Mouse (Mus musculus): ENCODE measurements at regions not wholly inside any gene's neighbourhood (a gene's known extent, or its start where the extent isn't known, plus 50 kb on each side); places are given as distances from the start of the nearest gene placed in this dataset.

DNA sequence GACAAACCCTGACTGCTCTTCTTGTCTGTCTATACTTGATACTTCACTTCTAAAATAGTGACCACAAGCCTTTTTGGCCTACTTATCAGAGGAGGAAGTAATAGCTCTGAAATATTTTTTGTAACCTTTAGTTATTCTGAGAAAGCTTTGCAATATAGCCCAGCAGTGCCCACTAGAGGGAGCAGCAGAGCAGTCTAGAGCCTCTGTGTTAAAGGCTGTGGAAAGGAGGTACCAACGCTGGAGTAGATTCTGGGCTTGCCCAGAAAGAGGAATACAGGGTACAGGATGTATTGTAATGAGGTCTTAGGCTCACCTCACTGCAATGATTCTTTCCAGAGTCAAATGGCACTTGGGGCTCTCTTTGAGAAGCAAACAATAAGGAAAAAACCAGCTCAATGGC is 151.1 kb downstream of the Dmrta2 start:
- peak; percentile 29 for DNase-seq (ENCODE audit: low read depth, low spot score)
- no peaks in the 10 kb centered on the region for H3K36me3 ChIP-seq (ENCODE audit: control insufficient read depth, insufficient read depth, low read length, poor library complexity, severe bottlenecking)
- no peaks in the 10 kb centered on the region for H3K4me1 ChIP-seq (ENCODE audit: control insufficient read depth in 2 of 2, insufficient read depth in 2 of 2, low read length in 2 of 2, poor library complexity in 1 of 2)
- no peak overlapping the region for H3K4me3 ChIP-seq (ENCODE audit: insufficient read depth in 1 of 2, low read depth in 1 of 2, low read length in 2 of 2, poor library complexity in 1 of 2, severe bottlenecking in 1 of 2)
- H3K9me3 ChIP-seq (ENCODE audit: control insufficient read depth, insufficient read depth, low read depth, low read length), result no peaks in the 10 kb centered on the region
- no peak overlapping the region for H3K27ac ChIP-seq (ENCODE audit: insufficient read depth, low read depth, low read length, poor library complexity, severe bottlenecking)
- H3K9ac ChIP-seq (ENCODE audit: insufficient read depth, low read depth, low read length, poor library complexity, severe bottlenecking), result no peak overlapping the region
- in situ Hi-C loops (cut with MboI; ENCODE audit: low sequenced_read_pairs in 2 of 2, unreplicated experiment in 2 of 2), result no loop called here
- TF ChIP-seq CHD2 (IDR thresholded peaks at IDR 0.05; ENCODE audit: low read depth, low read length) (no peak), HCFC1 (IDR thresholded peaks at IDR 0.05; ENCODE audit: borderline replicate concordance, insufficient read depth, low read length) (no peak), ZC3H11A (IDR thresholded peaks at IDR 0.05; ENCODE audit: borderline replicate concordance, low read depth, low read length) (peak; percentile 36; the same call in 1 of the 2 replicates), MAFK (IDR thresholded peaks at IDR 0.05; ENCODE audit: insufficient read depth, low read depth, low read length) (no peak), ZNF384 (IDR thresholded peaks at IDR 0.05; ENCODE audit: low read depth, low read length) (no peak)

DNA sequence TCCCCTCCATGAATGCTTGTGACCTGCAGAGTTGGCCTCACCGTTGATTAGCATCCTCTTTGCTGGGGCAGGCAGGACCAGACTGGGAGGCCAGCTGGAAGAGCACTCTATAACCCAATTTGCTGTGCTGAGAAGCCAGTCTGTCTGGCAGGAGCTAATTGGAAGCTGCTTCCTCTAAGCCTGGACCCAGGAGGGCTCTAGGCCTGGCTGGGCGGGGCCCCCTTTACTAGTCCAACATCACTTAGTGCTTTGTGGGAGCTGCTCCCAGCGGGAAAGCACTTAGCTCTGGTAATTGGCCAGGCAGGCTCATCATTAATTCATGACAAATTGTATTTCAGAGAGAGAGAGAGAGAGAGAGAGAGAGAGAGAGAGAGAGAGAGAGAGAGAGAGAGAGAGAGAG is 151.7 kb downstream of the Dmrta2 start:
- in situ Hi-C loops (cut with MboI; ENCODE audit: low sequenced_read_pairs in 2 of 2, unreplicated experiment in 2 of 2), result no loop called here
- Histone ChIP-seq H3K36me3 (ENCODE audit: control insufficient read depth, insufficient read depth, low read length, poor library complexity, severe bottlenecking) (no peaks in the 10 kb centered on the region), H3K9me3 (ENCODE audit: control insufficient read depth, insufficient read depth, low read depth, low read length) (no peaks in the 10 kb centered on the region), H3K4me3 (ENCODE audit: insufficient read depth in 1 of 2, low read depth in 1 of 2, low read length in 2 of 2, poor library complexity in 1 of 2, severe bottlenecking in 1 of 2) (no peak overlapping the region), H3K9ac (ENCODE audit: insufficient read depth, low read depth, low read length, poor library complexity, severe bottlenecking) (no peak overlapping the region), H3K4me1 (ENCODE audit: control insufficient read depth in 2 of 2, insufficient read depth in 2 of 2, low read length in 2 of 2, poor library complexity in 1 of 2) (no peaks in the 10 kb centered on the region), H3K27ac (ENCODE audit: insufficient read depth, low read depth, low read length, poor library complexity, severe bottlenecking) (no peak overlapping the region)
- DNase-seq (ENCODE audit: low read depth, low spot score), result no peak
- TF ChIP-seq ZNF384 (IDR thresholded peaks at IDR 0.05; ENCODE audit: low read depth, low read length), result no peak
- no peak for TF ChIP-seq ZC3H11A (IDR thresholded peaks at IDR 0.05; ENCODE audit: borderline replicate concordance, low read depth, low read length)
- TF ChIP-seq HCFC1 (IDR thresholded peaks at IDR 0.05; ENCODE audit: borderline replicate concordance, insufficient read depth, low read length), result no peak
- TF ChIP-seq CHD2 (IDR thresholded peaks at IDR 0.05; ENCODE audit: low read depth, low read length), result no peak
- TF ChIP-seq MAFK (IDR thresholded peaks at IDR 0.05; ENCODE audit: insufficient read depth, low read depth, low read length), result no peak

DNA sequence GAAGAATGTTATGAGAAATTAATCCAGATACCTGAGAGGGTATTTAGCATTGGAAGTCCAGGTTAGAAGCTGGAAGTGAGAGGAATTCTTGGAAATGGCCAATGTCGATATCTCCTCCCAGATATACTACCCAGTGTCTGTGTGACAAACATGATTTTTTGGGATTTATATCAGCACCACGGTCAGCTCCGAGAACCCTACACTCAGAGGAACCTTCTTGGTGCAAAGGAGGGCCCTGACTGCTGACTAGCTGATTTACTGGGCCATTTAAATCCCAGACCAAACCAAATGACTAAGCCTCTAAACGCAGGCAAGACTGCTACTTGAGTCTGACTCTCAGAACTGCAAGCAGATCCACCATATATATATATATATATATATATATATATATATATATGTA is 154.2 kb downstream of the Dmrta2 start:
- no peak overlapping the region for H3K9ac ChIP-seq (ENCODE audit: insufficient read depth, low read depth, low read length, poor library complexity, severe bottlenecking)
- DNase-seq (ENCODE audit: low read depth, low spot score), result peak; percentile 17
- H3K9me3 ChIP-seq (ENCODE audit: control insufficient read depth, insufficient read depth, low read depth, low read length), result no peaks in the 10 kb centered on the region
- in situ Hi-C loops (cut with MboI; ENCODE audit: low sequenced_read_pairs in 2 of 2, unreplicated experiment in 2 of 2), result no loop called here
- H3K4me3 ChIP-seq (ENCODE audit: insufficient read depth in 1 of 2, low read depth in 1 of 2, low read length in 2 of 2, poor library complexity in 1 of 2, severe bottlenecking in 1 of 2), result no peak overlapping the region
- no peaks in the 10 kb centered on the region for H3K4me1 ChIP-seq (ENCODE audit: control insufficient read depth in 2 of 2, insufficient read depth in 2 of 2, low read length in 2 of 2, poor library complexity in 1 of 2)
- H3K36me3 ChIP-seq (ENCODE audit: control insufficient read depth, insufficient read depth, low read length, poor library complexity, severe bottlenecking), result no peaks in the 10 kb centered on the region
- TF ChIP-seq MAFK (IDR thresholded peaks at IDR 0.05; ENCODE audit: insufficient read depth, low read depth, low read length) (no peak), ZC3H11A (IDR thresholded peaks at IDR 0.05; ENCODE audit: borderline replicate concordance, low read depth, low read length) (no peak), ZNF384 (IDR thresholded peaks at IDR 0.05; ENCODE audit: low read depth, low read length) (no peak), CHD2 (IDR thresholded peaks at IDR 0.05; ENCODE audit: low read depth, low read length) (no peak), HCFC1 (IDR thresholded peaks at IDR 0.05; ENCODE audit: borderline replicate concordance, insufficient read depth, low read length) (no peak)
- H3K27ac ChIP-seq (ENCODE audit: insufficient read depth, low read depth, low read length, poor library complexity, severe bottlenecking), result no peak overlapping the region

DNA sequence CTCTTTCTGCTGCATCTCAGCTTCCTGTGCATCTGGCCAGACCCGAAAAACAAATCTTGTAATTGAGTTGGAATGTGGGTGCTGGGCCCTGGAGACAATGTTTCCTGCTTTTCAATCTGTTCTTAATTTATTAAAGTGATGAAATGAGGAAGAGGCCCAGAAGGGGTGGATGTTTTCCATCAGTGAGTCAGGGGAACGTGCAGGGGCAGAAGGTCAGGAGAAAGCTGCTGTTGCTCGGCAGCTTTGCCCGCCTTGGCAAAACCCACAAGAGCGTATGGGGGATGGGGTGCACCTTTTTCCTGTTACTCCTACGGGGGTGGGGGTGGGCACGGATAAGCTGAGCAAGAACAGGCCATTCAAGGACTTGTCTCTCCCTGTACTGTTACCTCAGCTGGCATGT is 156.2 kb downstream of the Dmrta2 start:
- in situ Hi-C loops (cut with MboI; ENCODE audit: low sequenced_read_pairs in 2 of 2, unreplicated experiment in 2 of 2), result no loop called here
- Histone ChIP-seq H3K9me3 (ENCODE audit: control insufficient read depth, insufficient read depth, low read depth, low read length) (no peaks in the 10 kb centered on the region), H3K4me1 (ENCODE audit: control insufficient read depth in 2 of 2, insufficient read depth in 2 of 2, low read length in 2 of 2, poor library complexity in 1 of 2) (no peaks in the 10 kb centered on the region), H3K4me3 (ENCODE audit: insufficient read depth in 1 of 2, low read depth in 1 of 2, low read length in 2 of 2, poor library complexity in 1 of 2, severe bottlenecking in 1 of 2) (no peak overlapping the region), H3K36me3 (ENCODE audit: control insufficient read depth, insufficient read depth, low read length, poor library complexity, severe bottlenecking) (no peaks in the 10 kb centered on the region), H3K9ac (ENCODE audit: insufficient read depth, low read depth, low read length, poor library complexity, severe bottlenecking) (no peak overlapping the region), H3K27ac (ENCODE audit: insufficient read depth, low read depth, low read length, poor library complexity, severe bottlenecking) (no peak overlapping the region)
- TF ChIP-seq ZNF384 (IDR thresholded peaks at IDR 0.05; ENCODE audit: low read depth, low read length) (no peak), MAFK (IDR thresholded peaks at IDR 0.05; ENCODE audit: insufficient read depth, low read depth, low read length) (no peak), HCFC1 (IDR thresholded peaks at IDR 0.05; ENCODE audit: borderline replicate concordance, insufficient read depth, low read length) (no peak), ZC3H11A (IDR thresholded peaks at IDR 0.05; ENCODE audit: borderline replicate concordance, low read depth, low read length) (no peak), CHD2 (IDR thresholded peaks at IDR 0.05; ENCODE audit: low read depth, low read length) (no peak)
- DNase-seq (ENCODE audit: low read depth, low spot score), result no peak

DNA sequence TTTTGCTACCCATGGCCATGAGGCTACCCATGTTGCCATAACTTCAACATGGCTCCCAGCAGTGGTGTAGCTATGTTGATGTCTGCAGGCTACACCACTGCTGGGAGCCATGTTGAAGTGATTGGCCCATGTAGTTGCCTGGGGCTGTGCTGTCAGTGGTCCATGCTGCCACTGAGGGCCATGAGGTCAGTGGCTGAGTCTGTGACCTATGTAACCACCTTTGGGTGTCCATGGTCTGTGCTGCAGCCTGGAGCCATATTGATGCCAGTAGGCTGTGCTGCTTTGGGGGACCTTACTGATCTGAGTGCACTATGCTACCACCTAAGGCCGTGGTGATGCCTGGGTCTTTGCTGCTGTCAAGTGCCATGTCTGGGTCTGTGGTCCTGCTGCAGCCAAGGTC is 167.4 kb downstream of the Dmrta2 start:
- no peak overlapping the region for H3K9ac ChIP-seq (ENCODE audit: insufficient read depth, low read depth, low read length, poor library complexity, severe bottlenecking)
- H3K9me3 ChIP-seq (ENCODE audit: control insufficient read depth, insufficient read depth, low read depth, low read length), result no peaks in the 10 kb centered on the region
- no peak for TF ChIP-seq HCFC1 (IDR thresholded peaks at IDR 0.05; ENCODE audit: borderline replicate concordance, insufficient read depth, low read length)
- no peak for TF ChIP-seq ZNF384 (IDR thresholded peaks at IDR 0.05; ENCODE audit: low read depth, low read length)
- TF ChIP-seq ZC3H11A (IDR thresholded peaks at IDR 0.05; ENCODE audit: borderline replicate concordance, low read depth, low read length), result no peak
- TF ChIP-seq CHD2 (IDR thresholded peaks at IDR 0.05; ENCODE audit: low read depth, low read length), result no peak
- TF ChIP-seq MAFK (IDR thresholded peaks at IDR 0.05; ENCODE audit: insufficient read depth, low read depth, low read length), result no peak
- in situ Hi-C loops (cut with MboI; ENCODE audit: low sequenced_read_pairs in 2 of 2, unreplicated experiment in 2 of 2), result no loop called here
- no peak overlapping the region for H3K4me3 ChIP-seq (ENCODE audit: insufficient read depth in 1 of 2, low read depth in 1 of 2, low read length in 2 of 2, poor library complexity in 1 of 2, severe bottlenecking in 1 of 2)
- H3K4me1 ChIP-seq (ENCODE audit: control insufficient read depth in 2 of 2, insufficient read depth in 2 of 2, low read length in 2 of 2, poor library complexity in 1 of 2), result no peaks in the 10 kb centered on the region
- DNase-seq (ENCODE audit: low read depth, low spot score), result no peak
- no peaks in the 10 kb centered on the region for H3K36me3 ChIP-seq (ENCODE audit: control insufficient read depth, insufficient read depth, low read length, poor library complexity, severe bottlenecking)
- no peak overlapping the region for H3K27ac ChIP-seq (ENCODE audit: insufficient read depth, low read depth, low read length, poor library complexity, severe bottlenecking)
